Mouse (Mus musculus): ENCODE data around the gene Kif18b. TPM values are rescaled to one million over a fixed set of nuclear protein-coding genes. Genes with fewer than 3 reads are reported as not detected.
A peak's percentile ranks its signal among the peaks of the same experiment; 100 is the strongest.

Gene Kif18b
- total RNA-seq, 4 experiments from 2014 or later, result 0.08 to 0.37 (median 0.13) TPM; not detected in 1

DNA sequence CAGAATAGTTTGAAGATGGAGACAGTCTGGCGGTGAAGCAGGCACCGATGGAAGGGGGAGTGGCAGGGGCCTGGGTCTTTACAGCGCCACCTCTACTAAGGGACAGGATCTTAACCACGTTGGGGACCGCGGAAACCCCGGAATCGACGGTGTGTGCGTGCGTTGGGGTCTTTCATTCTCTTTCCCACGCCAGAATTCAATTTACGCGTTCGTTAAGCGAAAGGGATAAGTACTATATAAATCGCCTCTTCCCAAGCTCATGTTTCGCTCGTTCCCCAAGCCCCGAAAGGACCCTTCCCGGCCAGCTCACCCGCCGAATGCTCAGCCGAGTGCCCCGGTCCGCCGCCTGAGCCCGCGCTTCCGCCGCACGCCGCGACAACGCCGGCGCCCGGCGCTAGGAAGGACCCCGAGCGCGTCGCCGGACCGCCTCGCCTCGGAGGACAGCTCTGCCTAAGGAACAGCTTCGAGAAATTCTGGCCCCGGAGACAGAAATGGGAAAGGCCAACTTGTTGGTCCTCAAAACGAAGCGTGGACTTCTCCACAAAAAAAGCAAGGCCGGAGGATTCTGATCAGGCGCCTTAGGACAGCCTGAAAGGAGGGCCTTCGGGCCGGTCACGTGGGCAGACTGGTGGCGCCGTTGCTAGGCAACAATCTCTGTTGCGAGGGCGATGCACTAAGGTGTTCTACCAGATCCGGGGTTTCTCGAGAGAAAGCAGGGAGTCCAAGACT is 44.2 kb downstream of the Kif18b start, which contains the start of the genes Eftud2 and Ccdc103:
Gene Eftud2 (minus strand): TSS at position 401 of the 729 bp plus-strand sequence.
Gene Ccdc103 (plus strand): TSS at position 620 of the 729 bp plus-strand sequence.
- peak; percentile 95 for DNase-seq (ENCODE audit: low spot score)

DNA sequence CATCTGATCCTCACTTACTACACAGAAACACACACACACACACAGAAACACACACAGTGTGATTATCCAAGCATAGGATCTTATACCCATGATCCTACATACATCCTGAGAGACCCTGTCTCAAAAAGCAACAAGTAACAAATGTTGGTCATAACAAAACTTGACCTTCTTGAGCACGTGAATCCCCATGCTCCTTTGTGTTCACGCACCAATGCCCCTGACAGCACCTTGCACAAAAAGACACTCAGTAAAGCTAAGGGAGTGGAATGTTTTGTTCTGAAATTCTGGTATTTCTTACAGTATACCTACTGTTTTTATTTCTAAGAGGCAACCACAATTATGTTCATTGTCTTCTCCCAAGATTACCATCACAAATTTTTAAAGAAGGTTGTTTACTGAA is 45.4 kb downstream of the Kif18b start:
- DNase-seq (ENCODE audit: low spot score), result no peak

- no peak for DNase-seq (ENCODE audit: low spot score)
Measured at GRCm38 (mm10) chr11:102874801-102875334, 50.1 kb downstream of the Kif18b start.

DNA sequence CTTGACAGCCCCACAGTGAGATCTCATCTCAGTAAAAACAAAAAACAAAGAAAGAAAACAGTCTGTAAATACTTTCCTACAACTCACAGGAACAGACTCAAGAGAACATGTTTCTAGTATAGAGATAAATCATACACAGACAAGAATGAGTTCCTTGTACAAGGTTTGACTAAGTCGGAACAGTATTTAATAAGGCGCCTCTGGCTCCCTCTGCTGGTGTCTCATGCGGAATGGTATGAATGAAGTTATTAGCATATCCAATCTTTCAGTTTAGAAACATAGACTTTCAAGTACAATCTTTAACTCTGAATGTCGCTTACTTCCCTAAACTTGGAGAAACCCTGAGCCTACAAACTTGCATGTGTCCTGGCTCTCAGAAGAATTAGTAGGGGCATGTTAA is 60.7 kb downstream of the Kif18b start:
- DNase-seq (ENCODE audit: low spot score), result peak; percentile 48

DNA sequence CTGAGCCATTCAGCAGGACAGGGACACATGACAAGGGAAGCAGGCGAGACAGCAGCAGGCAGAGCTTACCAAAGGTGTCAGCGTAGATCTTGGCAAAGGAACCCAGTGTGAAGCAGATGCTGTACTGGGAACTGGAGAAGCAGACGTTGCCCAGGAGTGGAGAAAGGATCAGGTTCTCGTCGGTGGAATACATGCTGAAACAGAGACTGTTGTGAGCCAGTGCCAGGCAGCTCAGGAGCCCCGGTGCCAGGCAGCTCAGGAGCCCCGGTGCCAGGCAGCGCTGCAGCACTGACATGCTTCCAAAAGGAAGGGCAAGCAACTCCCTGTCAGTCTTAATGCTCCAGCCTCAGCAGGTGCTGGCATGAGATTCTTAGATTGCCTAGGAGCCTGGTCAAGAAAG is 65.0 kb downstream of the Kif18b start:
- DNase-seq (ENCODE audit: low spot score), result no peak

GRCm38 (mm10) chr11:102858951-102859350 is 66.0 kb downstream of the Kif18b start:
- no peak for DNase-seq (ENCODE audit: low spot score)

DNA sequence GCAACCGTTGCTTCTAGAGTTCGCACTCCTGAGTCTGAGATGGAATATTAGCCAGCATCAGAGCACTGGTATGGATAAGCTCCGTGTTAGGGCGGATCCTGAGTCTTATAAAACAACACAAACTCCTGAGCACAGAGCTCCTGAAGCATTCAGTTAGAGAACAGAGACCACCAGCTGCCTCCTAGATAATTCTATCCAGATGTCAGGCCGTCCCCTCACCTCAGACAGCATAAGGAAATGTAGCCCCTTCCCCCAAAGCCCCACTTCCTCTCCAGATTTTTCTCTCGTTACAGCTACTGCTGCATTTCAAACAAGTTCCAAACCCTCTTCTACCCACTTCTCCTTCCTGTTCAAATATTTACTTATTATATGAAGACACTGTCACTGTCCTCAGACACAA is 69.0 kb downstream of the Kif18b start:
- no peak for DNase-seq (ENCODE audit: low spot score)

Other genes with a start within 250 kb of the Kif18b start
- 10 to 100 TPM; 21.0 to 25.0 (median 22.0) TPM for gene Ccdc43, start 227.3 kb downstream of the Kif18b start, total RNA-seq (2022)
- gene Adam11, start 163.7 kb downstream of the Kif18b start, total RNA-seq (2022), result 1 to 10 TPM; 4.4 to 6.8 (median 6.0) TPM
- 10 to 100 TPM; 13.9 to 25.4 (median 20.5) TPM for gene Gjc1, start 105.4 kb downstream of the Kif18b start, total RNA-seq (2022)
- gene Higd1b, start 89.3 kb downstream of the Kif18b start, total RNA-seq (2022), result 10 to 100 TPM in 2 of 4 experiments, 1 to 10 TPM in 2; 6.3 to 15.9 (median 10.3) TPM
- gene Eftud2, start 44.1 kb downstream of the Kif18b start, total RNA-seq (2022), result 10 to 100 TPM; 33.4 to 37.9 (median 35.2) TPM
- under 1 TPM in 3 of 4 experiments, not detected in 1; 0.30 to 0.35 (median 0.34) TPM for gene Ccdc103, start 43.9 kb downstream of the Kif18b start, total RNA-seq (2022)
- gene Fam187a, start 40.0 kb downstream of the Kif18b start, total RNA-seq (2022), result not detected
- under 1 TPM; 0.09 to 0.38 (median 0.27) TPM for gene Gfap, start 24.2 kb downstream of the Kif18b start, total RNA-seq (2022)
- gene C1ql1, start 21.6 kb upstream of the Kif18b start, total RNA-seq (2022), result not detected
- 10 to 100 TPM; 67.2 to 74.7 (median 70.0) TPM for gene Nmt1, start 103.1 kb upstream of the Kif18b start, total RNA-seq (2022)
- 10 to 100 TPM; 54.2 to 95.5 (median 77.9) TPM for gene Dcakd, start 103.2 kb upstream of the Kif18b start, total RNA-seq (2022)
- gene Plcd3, start 176.5 kb upstream of the Kif18b start, total RNA-seq (2022), result 10 to 100 TPM; 10.7 to 19.1 (median 12.1) TPM
- gene Acbd4, start 176.6 kb upstream of the Kif18b start, total RNA-seq (2022), result 10 to 100 TPM; 24.1 to 39.8 (median 32.0) TPM
- gene Hexim1, start 191.1 kb upstream of the Kif18b start, total RNA-seq (2022), result 10 to 100 TPM; 15.9 to 18.6 (median 17.0) TPM
- 1 to 10 TPM; 1.2 to 2.0 (median 1.9) TPM for gene Hexim2, start 207.3 kb upstream of the Kif18b start, total RNA-seq (2022)
- gene Fmnl1, start 246.0 kb upstream of the Kif18b start, total RNA-seq (2022), result 10 to 100 TPM in 3 of 4 experiments, 1 to 10 TPM in 1; 9.3 to 20.1 (median 13.2) TPM